Mouse (Mus musculus) MN1 (cell line): ENCODE measurements at regions not wholly inside any gene's neighbourhood (a gene's known extent, or its start where the extent isn't known, plus 50 kb on each side); places are given as distances from the start of the nearest gene placed in this dataset.

Experiments used
- DNase-seq: peaks from one replicate; pipeline ENCODE4 v3.0.0-alpha.2; 2016; ENCODE audit warnings: low spot score

DNA sequence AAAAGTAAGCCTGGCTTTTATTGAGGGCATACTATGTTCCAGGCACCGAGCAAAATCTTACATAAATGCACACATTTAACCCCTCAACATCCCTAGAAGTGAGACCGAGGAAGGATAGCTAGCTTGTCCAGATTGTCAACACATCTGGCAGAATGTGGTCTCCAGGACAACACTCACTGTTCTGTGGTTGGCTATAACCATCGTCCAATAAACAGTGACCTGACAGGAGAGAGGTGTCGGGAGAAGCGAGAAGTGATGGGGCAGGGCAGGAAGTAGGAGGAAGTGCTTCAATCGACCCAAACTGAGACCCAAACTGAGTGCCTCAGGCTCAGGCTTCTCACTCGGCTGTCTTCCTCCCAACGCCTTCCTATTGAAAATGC, 70.8 kb upstream of the Picalm start:
- DNase-seq: no peak

DNA sequence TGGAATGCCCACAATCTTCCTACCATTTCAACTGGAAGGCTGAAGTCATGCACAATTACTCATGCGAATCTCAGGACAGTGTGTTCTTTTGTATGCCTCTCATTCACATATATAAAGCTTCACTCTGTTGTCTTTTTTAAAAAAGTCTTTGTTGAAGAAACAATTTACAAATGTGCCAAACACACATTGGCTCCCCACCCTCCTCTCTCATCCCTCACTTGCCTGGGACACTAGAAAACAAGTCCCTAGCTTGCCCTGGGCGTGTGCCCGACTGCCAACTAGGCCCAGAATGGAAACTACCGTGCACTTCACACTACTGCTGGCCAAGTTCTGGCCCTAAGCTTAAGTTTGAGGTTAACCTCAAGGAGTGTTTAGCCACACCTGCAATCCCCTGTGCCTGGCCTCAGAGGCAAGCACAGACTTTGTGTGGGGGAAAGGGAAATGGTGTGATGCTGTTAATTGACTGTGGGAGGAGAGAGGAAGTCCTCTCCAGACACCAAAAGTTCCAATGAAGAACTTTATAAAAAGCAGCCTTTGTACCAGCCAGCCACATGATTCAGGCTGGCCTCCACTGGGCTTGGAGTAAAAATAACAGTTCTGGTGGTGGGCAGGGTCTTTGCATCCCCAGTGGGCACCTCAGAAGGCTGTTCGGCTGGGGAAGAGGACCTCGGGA, 70.2 kb upstream of the Picalm start:
- no peak for DNase-seq

DNA sequence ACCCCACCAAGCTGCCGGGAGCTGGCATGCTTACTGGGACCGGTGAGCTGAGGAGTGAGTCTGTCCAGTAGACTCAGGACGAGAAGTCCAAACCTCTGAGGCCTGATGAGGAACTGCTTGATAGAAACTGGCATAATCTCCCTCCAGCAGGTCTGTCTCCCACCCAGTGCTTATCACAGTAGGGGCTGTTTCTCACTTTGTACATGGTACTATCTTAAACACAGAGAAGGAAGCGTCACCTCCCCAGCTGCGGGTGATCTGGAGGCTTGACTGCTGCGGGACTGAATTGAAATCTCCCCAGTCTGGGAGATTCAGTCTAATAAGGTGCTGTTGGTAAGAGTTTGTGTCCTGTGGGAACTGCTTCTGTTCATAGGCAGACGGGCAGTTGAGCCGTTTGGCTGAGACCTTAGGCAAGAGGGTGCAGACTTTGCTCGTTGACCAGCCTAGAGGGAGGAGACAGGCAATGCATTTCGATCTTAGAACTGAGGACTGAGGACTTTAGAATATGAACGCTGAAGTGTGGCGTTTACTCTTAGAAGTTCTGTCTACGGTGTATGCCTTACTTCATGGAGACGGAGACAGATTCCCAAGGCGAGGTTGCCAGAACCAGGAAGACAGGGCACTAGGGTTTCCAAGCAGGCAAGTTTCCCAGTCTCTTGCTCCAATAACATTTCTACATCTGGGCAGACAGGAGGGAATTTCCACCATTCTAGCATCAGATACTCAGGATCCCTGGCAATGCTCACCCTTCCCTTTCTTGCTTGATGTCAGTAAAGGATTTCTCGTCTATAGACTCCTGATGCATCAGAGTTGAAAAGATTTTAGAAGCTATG, 69.5 kb upstream of the Picalm start:
- no peak for DNase-seq

DNA sequence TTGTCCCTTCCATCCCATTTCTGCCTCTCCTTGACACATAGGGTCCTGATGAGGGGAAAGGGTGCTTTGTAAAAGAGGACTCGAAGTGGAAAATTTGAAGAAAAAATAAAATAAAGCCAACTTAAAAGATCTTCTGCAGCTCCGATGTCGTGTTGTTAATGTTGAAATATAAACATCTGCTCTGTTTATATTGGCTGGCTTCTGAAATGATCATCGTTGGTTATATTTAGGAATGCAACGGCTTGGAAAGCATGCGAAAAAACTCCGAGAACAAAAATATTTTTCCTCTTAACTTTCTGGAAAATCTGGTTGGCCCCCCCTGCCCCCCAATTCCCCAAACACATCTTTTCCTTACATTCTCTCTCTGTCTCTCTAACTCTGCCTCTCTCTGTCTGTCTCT, 68.3 kb upstream of the Picalm start:
- DNase-seq: no peak

DNA sequence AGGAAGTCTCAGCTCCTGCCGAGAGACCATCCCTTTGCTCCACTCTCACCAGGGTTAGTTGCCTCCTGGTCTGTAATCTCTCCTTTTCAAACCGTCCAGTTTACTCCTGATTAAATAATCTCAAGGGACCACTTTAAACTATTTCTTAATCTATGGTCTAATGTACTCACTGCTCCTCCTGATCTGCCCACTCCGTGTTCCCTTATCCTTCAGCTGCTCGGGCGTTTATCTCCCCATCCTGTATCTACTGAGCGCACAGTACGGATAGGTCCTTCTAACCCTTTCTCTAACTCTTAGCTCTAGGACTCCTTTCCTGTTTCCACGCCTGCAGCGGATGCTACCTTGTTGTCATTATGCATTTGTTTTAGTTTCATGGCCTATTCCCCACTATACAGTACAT, 67.1 kb upstream of the Picalm start:
- no peak for DNase-seq

DNA sequence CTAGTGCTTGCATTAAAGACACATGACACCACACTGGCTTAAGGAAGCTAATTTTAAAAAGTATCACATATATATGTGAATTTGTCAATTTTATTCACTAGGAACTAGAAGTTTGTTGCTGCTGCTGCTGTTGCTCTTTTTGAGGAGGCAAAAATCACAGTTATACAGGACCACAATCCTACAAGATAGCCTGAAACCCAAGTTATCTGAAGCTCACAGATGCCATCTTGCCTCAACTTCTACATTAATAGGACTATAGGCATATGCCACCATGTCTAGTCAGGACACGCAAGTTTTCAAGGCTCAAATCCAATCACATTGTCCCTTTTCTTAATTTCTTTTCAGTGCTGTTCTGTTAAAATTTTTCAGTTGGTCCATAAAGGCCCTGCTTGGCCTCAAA, 65.8 kb upstream of the Picalm start:
- DNase-seq: no peak

DNA sequence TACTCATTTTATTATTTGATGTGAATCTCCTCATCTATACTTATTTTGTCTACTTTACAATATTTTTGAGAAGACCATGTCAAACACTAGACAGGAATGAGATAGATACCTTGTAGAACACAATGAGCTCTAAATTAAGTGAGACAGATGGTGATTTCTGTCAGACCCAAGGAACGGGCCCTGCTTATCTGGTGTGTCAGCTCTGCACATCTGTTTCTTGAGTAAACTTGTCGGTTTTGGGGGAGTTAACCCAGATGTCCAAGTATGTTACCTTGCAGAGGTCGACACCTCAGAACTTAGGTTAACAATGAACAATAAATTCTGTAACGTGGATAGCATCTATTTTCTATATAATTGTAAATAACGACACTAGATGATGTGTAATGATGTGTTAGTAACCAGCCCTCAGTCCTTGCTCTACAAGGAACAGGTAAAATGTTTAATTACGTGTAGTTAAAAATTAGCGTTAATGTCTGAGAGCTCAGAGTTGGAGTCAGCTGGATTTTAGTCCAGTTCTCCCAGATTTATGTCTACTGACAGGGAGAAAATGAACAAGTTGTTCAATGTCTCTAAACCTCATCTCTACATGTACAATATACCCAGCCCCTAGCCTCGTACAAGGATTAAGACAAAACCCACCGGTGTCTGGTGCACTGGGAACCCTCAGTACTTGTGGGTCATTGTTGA, 64.6 kb upstream of the Picalm start:
- DNase-seq: no peak

DNA sequence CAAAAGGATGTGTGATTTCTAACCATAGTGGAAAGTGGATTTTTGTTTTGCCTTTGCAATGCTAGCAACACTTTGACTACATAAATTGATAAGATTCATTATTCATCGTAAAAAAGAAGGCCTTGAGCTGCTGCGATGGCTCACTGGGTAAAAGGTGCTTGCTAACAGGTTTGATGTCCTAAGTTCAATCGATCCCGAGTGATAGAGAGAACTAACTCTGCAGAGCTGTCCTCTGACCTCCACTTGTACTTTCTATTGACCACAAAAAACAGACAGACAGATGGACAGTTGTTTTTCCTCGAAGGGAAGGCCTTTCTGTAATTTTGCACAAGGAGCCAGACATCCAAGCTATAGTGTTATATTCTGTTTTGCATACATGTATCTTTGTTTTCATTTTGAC, 63.7 kb upstream of the Picalm start:
- DNase-seq: no peak

DNA sequence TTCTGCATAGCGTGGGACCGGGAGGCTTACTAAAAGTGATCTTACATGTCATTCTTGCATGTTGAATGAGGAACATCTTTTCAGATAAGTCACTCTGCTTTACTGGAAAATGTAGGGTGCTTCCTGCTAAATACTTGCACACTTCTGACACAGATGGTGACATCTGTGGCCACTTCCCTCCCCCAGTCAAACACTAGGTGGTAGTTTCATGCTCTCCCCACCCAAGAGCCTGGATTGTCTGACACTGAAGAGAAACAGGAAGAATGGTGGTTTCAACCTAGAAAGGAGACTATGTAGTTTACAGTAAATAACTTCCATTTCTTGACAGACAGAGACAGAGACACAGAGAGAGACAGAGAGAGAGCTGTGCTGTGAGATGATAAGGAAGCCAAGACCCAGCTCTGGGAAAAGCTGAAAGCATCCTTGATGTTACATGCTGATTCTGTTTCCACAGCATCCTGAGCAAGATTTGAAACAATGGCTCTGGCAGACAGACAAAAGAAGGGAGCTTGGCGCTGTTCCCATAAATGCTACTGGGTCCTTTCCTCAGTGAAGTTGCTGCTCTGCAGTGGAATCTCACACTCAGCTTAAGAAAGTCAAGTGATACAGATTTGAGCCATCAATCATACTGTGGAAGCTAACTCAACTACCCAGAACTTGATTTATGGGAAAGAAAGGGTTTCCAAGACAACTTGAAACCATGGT, 61.9 kb upstream of the Picalm start:
- no peak for DNase-seq

DNA sequence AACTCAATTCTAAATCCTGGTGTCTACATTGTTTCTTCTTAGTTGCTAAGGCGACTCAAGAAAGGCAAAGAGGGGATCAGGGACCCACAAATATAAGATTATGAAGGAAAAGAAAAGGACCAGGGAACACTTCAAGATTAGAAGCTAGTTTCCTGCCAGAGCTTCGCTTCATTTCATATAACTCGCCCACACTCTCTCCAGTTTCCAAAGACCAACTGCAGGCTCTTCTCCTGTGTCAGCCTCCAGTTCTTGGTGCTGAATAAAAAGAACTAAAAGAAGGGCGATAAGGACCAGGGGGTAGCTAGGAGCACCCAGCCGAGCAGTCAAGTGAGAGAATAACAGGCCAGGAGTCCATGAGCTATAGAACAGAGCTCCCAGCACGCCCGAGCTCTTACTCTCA, 59.7 kb upstream of the Picalm start:
- no peak for DNase-seq

DNA sequence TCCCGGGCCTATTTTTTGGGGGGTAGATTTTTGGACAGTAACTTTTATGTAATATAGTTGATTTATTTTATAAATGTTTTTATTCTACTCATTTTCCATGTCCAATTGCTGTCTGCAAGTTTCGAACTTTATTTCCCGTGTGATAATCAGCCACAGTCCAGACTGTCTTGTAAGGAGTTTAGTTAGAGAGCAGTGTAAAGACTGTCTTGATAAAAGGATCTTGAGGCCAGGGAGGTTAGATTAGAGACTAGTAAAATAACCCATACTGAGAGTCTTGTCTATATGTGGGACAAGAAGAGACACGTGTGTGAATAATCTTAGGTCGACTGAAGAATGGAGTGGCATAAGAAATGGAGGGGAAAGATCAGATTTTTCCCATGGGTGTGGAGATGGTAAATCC, 56.1 kb upstream of the Picalm start:
- DNase-seq: no peak

DNA sequence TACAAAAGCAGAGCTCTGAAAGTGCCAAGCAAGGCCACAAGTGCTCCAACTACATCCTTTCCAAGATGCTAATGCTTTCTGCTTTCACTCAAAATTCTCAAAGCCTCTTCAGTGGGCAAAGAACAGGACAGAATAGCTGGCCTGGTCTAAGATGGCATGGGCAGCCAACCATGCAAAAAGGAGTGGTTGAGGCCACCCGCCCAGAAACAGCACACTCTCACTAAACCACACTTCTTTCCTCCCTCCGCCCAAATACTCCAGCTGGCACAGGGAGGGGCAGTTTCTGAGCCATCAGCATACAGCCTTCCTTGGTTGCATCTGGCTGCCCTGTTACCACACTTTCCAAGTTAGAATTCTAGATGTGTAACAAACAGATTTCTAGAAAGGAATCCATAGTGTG, 55.4 kb upstream of the Picalm start:
- DNase-seq: no peak

DNA sequence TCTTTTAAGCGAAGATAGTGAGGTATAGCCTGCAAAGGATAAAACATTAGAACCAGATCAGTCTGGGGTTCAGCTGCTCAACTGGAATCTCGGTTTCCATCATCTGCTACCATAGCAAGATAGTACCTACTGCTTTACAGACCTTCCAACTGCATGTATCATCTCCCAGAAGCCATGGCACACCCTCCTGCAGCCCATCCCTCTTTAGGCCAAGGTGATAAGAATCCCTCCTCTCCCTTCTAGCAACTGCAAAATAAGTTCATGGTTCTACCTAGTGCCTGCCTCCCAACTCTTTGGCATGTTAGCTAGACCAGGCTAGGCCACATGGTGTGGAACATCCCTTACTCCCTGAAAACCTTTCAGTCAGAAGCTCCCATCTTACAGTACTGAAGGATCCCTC, 52.4 kb upstream of the Picalm start:
- DNase-seq: no peak

DNA sequence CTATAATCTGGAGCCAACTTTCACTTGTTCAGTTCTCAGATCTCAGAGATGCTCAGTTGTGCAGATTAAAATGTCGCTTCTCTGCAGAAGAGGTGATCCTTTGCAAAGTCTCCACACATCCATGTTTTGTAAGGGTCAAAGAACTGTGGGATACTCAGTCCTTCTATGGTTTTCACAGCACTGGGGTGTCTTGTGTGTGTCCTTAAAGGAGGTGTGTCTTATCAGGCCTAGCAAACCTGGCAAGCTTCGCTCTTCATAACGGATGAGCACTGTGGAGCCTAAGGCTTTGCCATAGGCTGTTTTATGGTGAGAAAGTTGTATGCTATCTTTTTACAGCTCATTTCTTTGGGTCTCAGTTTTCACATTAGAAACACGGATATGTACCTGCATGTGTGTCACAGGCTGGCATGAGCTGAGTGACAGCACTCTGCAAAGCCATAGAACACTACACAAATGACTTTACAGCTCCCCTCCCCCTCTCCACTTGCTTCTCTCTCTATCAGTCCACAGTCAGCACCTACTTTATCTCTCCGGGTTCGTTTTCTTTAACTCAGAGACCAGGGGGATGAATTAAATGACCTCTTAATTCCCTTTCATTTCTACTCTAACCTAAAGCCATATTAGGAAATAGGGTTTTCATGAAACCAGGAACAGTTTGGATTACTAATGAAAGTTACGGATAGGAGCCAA, 49.8 kb upstream of the Picalm start:
- no peak for DNase-seq
